Mouse (Mus musculus) frontal cortex, postnatal 10 days (tissue): ENCODE results near the gene Gm21970.
A peak's percentile ranks its signal among the peaks of the same experiment; 100 is the strongest.

Source experiments
- DNase-seq, 2 experiments: peaks; one replicate each; pipeline ENCODE4 v3.0.0; 2022; ENCODE audit warnings: low spot score in 2 of 2, mixed read lengths in 1 of 2

The Gm21970 gene

GRCm38 (mm10) chr16:91401569-91402165, 10.1 kb downstream of the Gm21970 start:
- no peak for DNase-seq

DNA sequence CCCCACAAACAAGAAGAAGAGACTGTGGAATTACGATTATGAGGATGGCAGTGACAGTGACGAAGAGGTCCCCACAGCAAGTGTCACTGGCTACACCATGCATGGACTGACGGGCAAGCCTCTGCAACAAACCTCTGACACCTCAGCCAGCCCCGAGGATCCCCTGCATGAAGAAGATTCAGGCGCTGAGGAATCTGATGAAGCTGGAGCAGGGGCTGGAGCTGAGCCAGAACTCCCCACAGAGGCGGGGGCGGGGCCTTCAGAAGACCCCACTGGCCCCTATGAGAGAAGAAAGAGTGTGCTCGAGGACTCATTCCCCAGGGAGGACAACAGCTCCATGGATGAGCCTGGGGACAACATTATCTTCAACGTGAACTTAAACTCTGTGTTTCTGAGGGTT, 12.3 kb downstream of the Gm21970 start:
- no peak for DNase-seq

DNA sequence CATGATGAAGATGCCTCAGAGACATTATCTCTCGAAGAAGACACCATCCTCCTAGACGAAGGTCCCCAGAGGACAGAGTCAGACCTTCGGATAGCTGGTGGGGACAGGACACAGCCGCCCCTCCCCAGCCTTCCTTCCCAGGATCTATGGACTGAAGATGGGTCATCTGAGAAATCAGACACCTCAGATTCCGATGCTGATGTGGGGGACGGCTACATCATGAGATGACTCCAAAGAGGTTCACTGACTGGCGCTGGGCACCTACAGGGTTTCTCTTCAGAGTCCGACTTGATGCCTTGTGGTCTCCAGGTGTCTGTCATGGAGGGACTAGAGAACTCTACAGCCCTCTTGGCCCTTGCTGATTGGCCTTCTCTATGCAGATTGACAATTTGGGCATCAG, 12.7 kb downstream of the Gm21970 start:
- no peak for DNase-seq

DNA sequence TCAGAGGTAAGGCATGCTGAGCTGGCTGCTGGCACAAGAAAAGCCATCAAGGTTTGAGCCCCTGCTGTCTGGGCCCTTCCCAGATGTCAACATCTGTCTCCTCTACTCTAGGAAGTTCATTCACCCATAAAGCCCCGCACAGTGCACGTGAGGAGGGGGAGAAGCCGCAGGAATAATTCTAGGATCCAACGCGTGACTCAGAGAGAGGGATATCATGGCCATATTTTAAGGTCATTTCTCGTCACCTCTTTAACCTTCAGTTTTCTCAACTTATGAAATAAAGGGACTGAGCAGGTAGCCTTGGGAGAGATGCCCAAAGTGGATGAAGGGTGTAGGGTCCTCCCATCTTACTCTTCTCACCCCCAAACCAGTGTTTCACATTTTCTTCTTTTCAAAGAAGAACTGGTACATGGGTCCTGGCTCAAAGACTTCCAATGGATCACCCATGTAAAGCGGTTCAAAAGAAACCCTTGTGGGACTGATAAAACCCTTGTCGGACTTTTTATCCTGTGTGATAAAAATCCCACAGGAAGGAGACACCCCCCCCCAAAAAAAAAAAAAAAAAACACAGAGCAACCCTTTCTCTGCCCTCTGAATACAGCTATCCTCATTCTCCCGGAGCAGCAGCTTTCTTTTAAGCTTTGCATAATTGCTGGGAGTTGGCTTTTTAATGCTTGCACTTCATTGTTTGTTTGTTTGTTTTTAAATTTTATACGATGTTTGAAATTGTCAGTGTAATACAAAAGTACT, 13.5 kb downstream of the Gm21970 start:
- no peak for DNase-seq

- DNase-seq = peak; percentile 32 to 52
Observed at GRCm38 (mm10) chr16:91405640-91406584, 14.4 kb downstream of the Gm21970 start, which contains the start of gene Il10rb. TSS of gene Il10rb (plus strand) at chr16:91406164.

GRCm38 (mm10) chr16:91406585-91407220, 15.2 kb downstream of the Gm21970 start:
- peak in 1 of 2 experiments; percentile 33 for DNase-seq

- no peak for DNase-seq
Observed at GRCm38 (mm10) chr16:91413102-91413844, 21.8 kb downstream of the Gm21970 start.

DNA sequence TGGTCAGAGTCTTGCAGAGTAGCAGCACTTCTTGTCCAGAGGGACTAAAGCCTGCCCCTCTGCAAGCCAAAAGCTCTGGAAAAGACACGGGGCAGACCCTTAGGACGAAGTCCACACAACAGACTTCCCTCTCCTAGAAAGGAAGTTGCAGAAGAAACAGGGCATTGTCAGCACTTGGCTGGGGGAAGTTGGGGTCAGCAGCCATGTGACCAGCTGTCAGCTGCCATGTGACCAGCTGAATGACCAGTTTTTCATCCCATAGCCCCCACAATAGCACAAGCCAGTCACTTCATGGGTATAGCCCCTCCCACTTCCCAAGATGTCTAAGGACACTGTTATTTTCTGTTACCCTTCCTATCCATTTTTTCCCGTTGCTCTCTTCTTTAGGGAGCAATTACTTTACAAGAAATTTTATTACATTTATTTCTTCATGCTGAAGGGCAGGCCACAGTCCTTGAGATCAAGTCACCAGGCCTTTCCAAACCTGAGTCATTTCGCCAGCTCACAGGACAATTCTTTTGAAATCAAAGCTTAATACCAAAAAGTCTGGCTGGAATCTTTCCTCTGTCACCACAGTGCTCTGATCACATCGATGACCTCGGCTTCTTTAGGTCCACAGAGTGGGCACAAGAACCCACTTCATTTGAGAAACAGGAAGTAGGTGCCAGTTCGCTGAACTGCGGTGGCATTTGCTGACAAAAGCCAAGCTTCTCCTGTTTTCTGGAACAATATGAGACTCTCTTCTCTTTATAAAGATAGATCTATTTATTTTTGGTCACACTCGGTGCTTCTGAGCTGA, 24.1 kb downstream of the Gm21970 start:
- DNase-seq = no peak

GRCm38 (mm10) chr16:91416357-91416756, 24.8 kb downstream of the Gm21970 start:
- DNase-seq = no peak

- DNase-seq = no peak
Observed at GRCm38 (mm10) chr16:91416938-91417337, 25.4 kb downstream of the Gm21970 start.

GRCm38 (mm10) chr16:91418531-91418930, 27.0 kb downstream of the Gm21970 start:
- no peak for DNase-seq

DNA sequence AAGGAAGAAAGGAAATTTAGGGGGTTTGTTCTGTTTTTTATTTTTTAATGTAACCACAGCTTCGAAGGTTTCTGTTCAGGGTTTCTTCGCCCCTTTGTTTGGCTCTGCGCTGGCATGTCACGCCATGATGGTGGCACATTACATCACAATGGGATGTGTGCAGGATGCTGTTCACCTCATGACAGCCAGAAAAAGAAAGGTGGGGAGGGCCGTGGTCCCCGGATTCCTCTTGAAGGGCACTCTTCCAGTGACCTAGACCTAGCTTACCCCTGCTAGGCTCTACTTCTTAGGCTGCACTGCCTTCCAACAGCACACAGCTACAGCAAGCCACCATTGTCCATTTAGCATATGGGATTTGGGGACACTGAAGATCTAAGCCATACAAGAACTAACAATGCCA, 34.3 kb downstream of the Gm21970 start:
- DNase-seq = no peak

- DNase-seq = no peak
Observed at GRCm38 (mm10) chr16:91426586-91426985, 35.1 kb downstream of the Gm21970 start.

DNA sequence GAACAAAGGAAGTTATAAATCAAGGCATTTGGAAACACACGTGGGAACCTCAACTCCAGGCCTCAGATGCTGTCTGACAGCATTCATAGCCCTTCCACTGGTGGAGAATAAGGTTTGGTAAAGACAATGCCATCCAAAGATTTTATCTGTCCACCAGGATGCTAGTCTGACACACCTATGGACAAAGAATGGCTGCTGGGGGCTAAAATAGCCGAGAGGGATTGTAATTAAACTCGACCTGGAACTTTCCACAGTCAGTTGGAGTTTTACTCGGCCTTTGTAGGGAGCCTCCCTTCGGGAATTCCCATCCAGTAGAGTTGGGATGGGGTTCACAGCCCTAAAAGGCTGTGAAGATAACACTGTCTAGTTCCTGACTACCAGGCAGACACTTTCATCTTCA, 35.9 kb downstream of the Gm21970 start:
- no peak for DNase-seq

GRCm38 (mm10) chr16:91428259-91428865, 36.8 kb downstream of the Gm21970 start:
- no peak for DNase-seq

- DNase-seq = no peak
Observed at GRCm38 (mm10) chr16:91432720-91433328, 41.3 kb downstream of the Gm21970 start.

DNA sequence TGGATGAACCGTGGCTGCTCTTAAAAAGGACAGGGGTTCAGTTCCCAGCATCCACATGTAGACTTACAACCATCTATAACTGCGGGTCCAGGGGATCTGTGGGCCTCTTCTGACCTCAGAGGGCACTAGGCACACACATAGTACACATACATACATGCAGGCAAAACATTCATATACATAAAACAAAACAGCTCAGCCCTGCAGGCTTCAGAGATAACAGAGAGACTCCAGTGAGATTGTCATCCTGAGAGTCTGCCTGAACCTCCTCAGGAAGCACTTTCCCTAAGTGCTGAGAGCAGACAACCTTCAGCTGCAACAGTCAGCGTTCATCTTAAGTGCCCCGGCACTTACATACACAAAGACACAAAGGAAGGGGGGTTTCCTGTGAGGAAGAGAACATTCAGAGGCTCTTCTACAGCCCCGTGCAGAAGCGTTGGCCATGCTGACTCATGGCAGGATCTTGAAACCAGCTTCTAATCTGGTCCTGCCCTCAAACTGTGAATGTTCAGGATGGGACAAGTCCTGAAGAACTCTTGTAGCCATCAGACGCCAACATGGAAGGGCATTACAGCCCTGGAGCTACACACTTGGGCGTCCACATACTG, 41.9 kb downstream of the Gm21970 start:
- no peak for DNase-seq

- no peak for DNase-seq
Observed at GRCm38 (mm10) chr16:91434119-91434518, 42.6 kb downstream of the Gm21970 start.

DNA sequence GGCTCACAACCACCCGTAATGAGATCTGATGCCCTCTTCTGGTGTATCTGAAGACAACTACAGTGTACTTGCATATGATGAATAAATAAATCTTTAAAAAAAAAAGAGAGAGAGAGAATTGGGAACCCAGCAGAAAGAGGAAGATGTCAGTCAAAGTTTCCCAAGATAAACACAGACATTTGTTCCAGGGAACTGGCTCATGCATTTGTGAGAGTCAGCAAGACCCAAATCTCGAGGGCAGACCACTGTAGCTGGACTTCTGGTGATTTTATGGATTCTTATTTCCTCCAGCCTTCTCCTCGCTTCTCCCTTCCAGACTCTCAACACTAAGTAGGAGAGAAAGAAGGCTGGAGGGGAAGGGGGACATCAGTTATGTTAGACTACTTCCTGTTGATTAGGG, 46.6 kb downstream of the Gm21970 start:
- DNase-seq = no peak
